Mouse (Mus musculus) kidney, postnatal 0 days (tissue): ENCODE measurements around the gene Arhgap5. TPM values are rescaled to one million over a fixed set of nuclear protein-coding genes. Genes with fewer than 3 reads are reported as not detected.
"Not testable (repeated sequence)": the region's sequence is repeated elsewhere in the genome, so short reads cannot be mapped to it uniquely, and the experiment has no call there.

Experiments used
- ATAC-seq: fragments of 200-750 bp; cut with Nextera tagmentation; replicated peaks from 2 replicates; pipeline ENCODE4 v1.8.0; 2017; ENCODE audit warnings: low read depth, moderate number of reproducible peaks, moderate TSS enrichment, moderate library complexity; ENCODE audit not compliant: low FRiP score
- DNase-seq: peaks from one replicate; pipeline ENCODE4 v3.0.0-alpha.2; 2016; ENCODE audit warnings: low spot score
- H3K27ac ChIP-seq: fragments of 300-500 bp; sonication (generic); 2 replicates; pipeline ENCODE4 v1.5.1; 2014; ENCODE audit warnings: mild to moderate bottlenecking
- H3K27me3 ChIP-seq: fragments of 300-500 bp; sonication (generic); 2 replicates; pipeline ENCODE4 v1.6.1; 2014; ENCODE audit warnings: low read length, mixed read lengths; ENCODE audit not compliant: insufficient read depth
- H3K36me3 ChIP-seq: fragments of 300-500 bp; sonication (generic); 2 replicates; pipeline ENCODE4 v1.6.1; 2014; ENCODE audit warnings: low read length, mixed read lengths; ENCODE audit not compliant: insufficient read depth
- H3K4me1 ChIP-seq: fragments of 300-500 bp; sonication (generic); replicated peaks from 2 replicates; pipeline ENCODE4 v1.6.1; 2014; ENCODE audit warnings: antibody characterized with exemption, low read length, mixed read lengths; ENCODE audit not compliant: insufficient read depth
- H3K4me2 ChIP-seq: fragments of 300-500 bp; sonication (generic); 2 replicates; pipeline ENCODE4 v1.6.1; 2014; ENCODE audit warnings: mild to moderate bottlenecking, low read length, moderate library complexity, mixed read lengths
- H3K4me3 ChIP-seq: fragments of 300-500 bp; sonication (generic); replicated peaks from 2 replicates; pipeline ENCODE4 v1.5.1; 2014; ENCODE audit warnings: low read depth, low read length
- H3K9ac ChIP-seq: fragments of 300-500 bp; sonication (generic); 2 replicates; pipeline ENCODE4 v1.6.1; 2014; ENCODE audit warnings: low read depth, low read length
- H3K9me3 ChIP-seq: fragments of 300-500 bp; sonication (generic); replicated peaks from 2 replicates; pipeline ENCODE4 v1.6.1; 2016; ENCODE audit warnings: low read length, inconsistent platforms, mixed read lengths
- CTCF ChIP-seq: IDR thresholded peaks from 2 replicates; pipeline ENCODE4 v1.5.1; 2016; ENCODE audit warnings: antibody characterized with exemption, low read depth, mild to moderate bottlenecking, moderate library complexity
- WGBS: fragments of 180-500 bp; shearing (Covaris S2); extraction: QIAGEN DNeasy Blood & Tissue Kit; methylation state at CpG from one replicate; pipeline ENCODE4 v1.1.7; 2014; 5-methylcytosine and 5-hydroxymethylcytosine counted together
- polyA plus RNA-seq: library from polyadenylated mRNA; unstranded; fragments of >200 nt; fragmentation: Nextera tagmentation; extraction: Ambion mirVana; gene quantifications from 2 replicates; pipeline ENCODE4 v1.2.1, GENCODE M21; 2015

Gene Arhgap5
- polyA plus RNA-seq, 1 experiment from 2014 or later = 42.5 TPM

GRCm38 (mm10) chr12:52529740-52530139, 26.0 kb downstream of the Arhgap5 start:
- 91% methylated on average over 3 of the region's 3 CpGs for WGBS
- no peaks in the 10 kb centered on the region for H3K27me3 ChIP-seq
- H3K4me1 ChIP-seq = no peaks in the 10 kb centered on the region
- ATAC-seq (no peak), DNase-seq (no peak)
- no peak overlapping the region for H3K9ac ChIP-seq
- H3K9me3 ChIP-seq = no peaks in the 10 kb centered on the region
- no peak overlapping the region for H3K4me3 ChIP-seq
- TF ChIP-seq CTCF = no peak
- no peaks in the 10 kb centered on the region for H3K36me3 ChIP-seq
- H3K4me2 ChIP-seq = no peak overlapping the region
- H3K27ac ChIP-seq = no peak overlapping the region

- DNase-seq = no peak
- Histone ChIP-seq H3K27ac (no peak overlapping the region), H3K9me3 (no peaks in the 10 kb centered on the region), H3K36me3 (no peaks in the 10 kb centered on the region), H3K27me3 (no peaks in the 10 kb centered on the region), H3K4me3 (no peak overlapping the region), H3K4me1 (no peaks in the 10 kb centered on the region), H3K9ac (no peak overlapping the region), H3K4me2 (no peak overlapping the region)
- no peak for TF ChIP-seq CTCF
- ATAC-seq = no peak
- 91% methylated on average over 4 of the region's 4 CpGs for WGBS
Observed at GRCm38 (mm10) chr12:52541294-52541693, 37.5 kb downstream of the Arhgap5 start.

- TF ChIP-seq CTCF = no peak
- Histone ChIP-seq H3K9me3 (no peaks in the 10 kb centered on the region), H3K27ac (no peak overlapping the region), H3K9ac (no peak overlapping the region), H3K27me3 (no peaks in the 10 kb centered on the region), H3K4me1 (no peaks in the 10 kb centered on the region), H3K36me3 (no peaks in the 10 kb centered on the region), H3K4me3 (no peak overlapping the region), H3K4me2 (no peak overlapping the region)
- WGBS = 96% methylated on average over 3 of the region's 3 CpGs
- DNase-seq (no peak), ATAC-seq (no peak)
Observed at GRCm38 (mm10) chr12:52544532-52544931, 40.8 kb downstream of the Arhgap5 start.

- TF ChIP-seq CTCF = no peak
- DNase-seq (peak; percentile 61), ATAC-seq (no peak)
- H3K9ac ChIP-seq = no peak overlapping the region
- no peaks in the 10 kb centered on the region for H3K9me3 ChIP-seq
- H3K27ac ChIP-seq = no peak overlapping the region
- H3K4me2 ChIP-seq = no peak overlapping the region
- 87% methylated on average over 2 of the region's 2 CpGs for WGBS
- no peaks in the 10 kb centered on the region for H3K36me3 ChIP-seq
- no peaks in the 10 kb centered on the region for H3K4me1 ChIP-seq
- H3K4me3 ChIP-seq = no peak overlapping the region
- no peaks in the 10 kb centered on the region for H3K27me3 ChIP-seq
Observed at GRCm38 (mm10) chr12:52552085-52552484, 48.3 kb downstream of the Arhgap5 start.

GRCm38 (mm10) chr12:52555188-52555876, 51.6 kb downstream of the Arhgap5 start:
- peaks cover 2% of the 10 kb centered on the region; the same call in 1 of the 2 replicates for H3K36me3 ChIP-seq
- H3K9ac ChIP-seq = no peak overlapping the region
- H3K9me3 ChIP-seq = no peaks in the 10 kb centered on the region
- no peak overlapping the region for H3K4me2 ChIP-seq
- TF ChIP-seq CTCF = no peak
- DNase-seq (no peak), ATAC-seq (no peak)
- H3K27ac ChIP-seq = no peak overlapping the region
- H3K4me3 ChIP-seq = no peak overlapping the region
- H3K27me3 ChIP-seq = no peaks in the 10 kb centered on the region
- WGBS = 65% methylated on average over 3 of the region's 3 CpGs
- H3K4me1 ChIP-seq = no peaks in the 10 kb centered on the region

- DNase-seq (no peak), ATAC-seq (no peak)
- H3K27me3 ChIP-seq = no peaks in the 10 kb centered on the region
- H3K4me1 ChIP-seq = no peaks in the 10 kb centered on the region
- H3K4me3 ChIP-seq = no peak overlapping the region
- H3K27ac ChIP-seq = no peak overlapping the region
- 94% methylated on average over 5 of the region's 5 CpGs for WGBS
- H3K9ac ChIP-seq = no peak overlapping the region
- 0 out of 2 replicates have a peak, but pooled peaks cover 3% of the 10 kb centered on the region for H3K36me3 ChIP-seq
- no peak for TF ChIP-seq CTCF
- H3K4me2 ChIP-seq = no peak overlapping the region
- H3K9me3 ChIP-seq = no peaks in the 10 kb centered on the region
Observed at GRCm38 (mm10) chr12:52565654-52566053, 61.9 kb downstream of the Arhgap5 start.

- ATAC-seq (no peak), DNase-seq (no peak)
- Histone ChIP-seq H3K4me1 (no peaks in the 10 kb centered on the region), H3K27me3 (no peaks in the 10 kb centered on the region), H3K4me2 (no peak overlapping the region), H3K9me3 (no peaks in the 10 kb centered on the region), H3K27ac (no peak overlapping the region), H3K36me3 (peaks cover 11% of the 10 kb centered on the region; the same call in 1 of the 2 replicates), H3K9ac (no peak overlapping the region), H3K4me3 (no peak overlapping the region)
- 85% methylated on average over 2 of the region's 2 CpGs for WGBS
- TF ChIP-seq CTCF = no peak
Observed at GRCm38 (mm10) chr12:52573371-52573770, 69.6 kb downstream of the Arhgap5 start.

- H3K9ac ChIP-seq, H3K4me3 ChIP-seq, H3K4me2 ChIP-seq, H3K36me3 ChIP-seq, H3K9me3 ChIP-seq, DNase-seq, H3K4me1 ChIP-seq, H3K27me3 ChIP-seq, ATAC-seq, H3K27ac ChIP-seq: not testable (repeated sequence)
- WGBS = 73% methylated on average over 2 of the region's 2 CpGs
Observed at GRCm38 (mm10) chr12:52586466-52586865, 82.7 kb downstream of the Arhgap5 start.
